Mouse (Mus musculus): ENCODE results near the gene Gria1. TPM values are rescaled to one million over a fixed set of nuclear protein-coding genes. Genes with fewer than 3 reads are reported as not detected.

Gria1 gene
- total and polyA plus RNA-seq, 3 experiments = 0.14 to 0.29 (median 0.16) TPM

DNA sequence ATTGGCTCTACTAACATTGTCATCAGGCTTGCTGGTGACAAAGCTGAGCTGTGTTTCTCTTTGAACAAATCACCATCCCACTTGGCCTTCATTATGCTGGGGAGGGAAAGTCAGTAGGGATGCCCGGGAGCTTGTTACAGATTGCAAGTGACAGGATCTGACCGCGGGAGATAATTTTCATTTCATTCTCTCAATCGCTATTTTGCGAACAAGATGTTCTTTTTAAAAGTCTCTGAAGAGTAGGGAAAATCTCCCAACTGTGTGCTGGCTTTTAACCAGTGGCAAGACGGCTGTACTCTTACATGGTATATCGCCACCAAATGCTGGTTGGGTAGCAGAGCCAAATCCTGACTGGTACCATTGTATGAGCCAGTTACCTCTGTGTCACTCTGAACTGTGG, 202.9 kb downstream of the Gria1 start:
- TF ChIP-seq CTCF (IDR thresholded peaks at IDR 0.05) = no peak
- TF ChIP-seq POLR2A (IDR thresholded peaks at IDR 0.05; ENCODE audit: insufficient read depth, low read depth, low read length) = no peak
- WGBS = 91% methylated on average over 7 of the region's 7 CpGs
- H3K4me3 ChIP-seq = no peak overlapping the region
- H3K4me1 ChIP-seq (ENCODE audit: control insufficient read depth, insufficient read depth, low read length) = no peaks in the 10 kb centered on the region
- intact Hi-C loops (cut with DNase I) = no loop called here
- H3K9ac ChIP-seq (ENCODE audit: low read depth, low read length) = no peak overlapping the region
- no peaks in the 10 kb centered on the region for H3K27me3 ChIP-seq (ENCODE audit: control insufficient read depth, insufficient read depth, low read length)
- H3K27ac ChIP-seq = no peak overlapping the region
- DNase-seq = no peak
- H3K79me2 ChIP-seq (replicated peaks; ENCODE audit: control insufficient read depth, insufficient read depth, low read length) = no peaks in the 10 kb centered on the region
- no peaks in the 10 kb centered on the region for H3K36me3 ChIP-seq (ENCODE audit: control insufficient read depth, insufficient read depth, low read length)

GRCm38 (mm10) chr11:57214583-57214982, 203.4 kb downstream of the Gria1 start:
- DNase-seq = no peak
- H3K36me3 ChIP-seq (ENCODE audit: control insufficient read depth, insufficient read depth, low read length) = no peaks in the 10 kb centered on the region
- no peak overlapping the region for H3K9ac ChIP-seq (ENCODE audit: low read depth, low read length)
- TF ChIP-seq EP300 (IDR thresholded peaks at IDR 0.05; ENCODE audit: insufficient read depth, low read depth, low read length) (no peak), POLR2A (IDR thresholded peaks at IDR 0.05; ENCODE audit: insufficient read depth, low read depth, low read length) (no peak), CTCF (IDR thresholded peaks at IDR 0.05) (no peak)
- no peak overlapping the region for H3K4me3 ChIP-seq
- no peak overlapping the region for H3K27ac ChIP-seq
- no peaks in the 10 kb centered on the region for H3K79me2 ChIP-seq (replicated peaks; ENCODE audit: control insufficient read depth, insufficient read depth, low read length)
- WGBS = 79% methylated on average over 5 of the region's 5 CpGs
- intact Hi-C loops (cut with DNase I) = no loop called here
- no peaks in the 10 kb centered on the region for H3K4me1 ChIP-seq (ENCODE audit: control insufficient read depth, insufficient read depth, low read length)
- no peaks in the 10 kb centered on the region for H3K27me3 ChIP-seq (ENCODE audit: control insufficient read depth, insufficient read depth, low read length)

DNA sequence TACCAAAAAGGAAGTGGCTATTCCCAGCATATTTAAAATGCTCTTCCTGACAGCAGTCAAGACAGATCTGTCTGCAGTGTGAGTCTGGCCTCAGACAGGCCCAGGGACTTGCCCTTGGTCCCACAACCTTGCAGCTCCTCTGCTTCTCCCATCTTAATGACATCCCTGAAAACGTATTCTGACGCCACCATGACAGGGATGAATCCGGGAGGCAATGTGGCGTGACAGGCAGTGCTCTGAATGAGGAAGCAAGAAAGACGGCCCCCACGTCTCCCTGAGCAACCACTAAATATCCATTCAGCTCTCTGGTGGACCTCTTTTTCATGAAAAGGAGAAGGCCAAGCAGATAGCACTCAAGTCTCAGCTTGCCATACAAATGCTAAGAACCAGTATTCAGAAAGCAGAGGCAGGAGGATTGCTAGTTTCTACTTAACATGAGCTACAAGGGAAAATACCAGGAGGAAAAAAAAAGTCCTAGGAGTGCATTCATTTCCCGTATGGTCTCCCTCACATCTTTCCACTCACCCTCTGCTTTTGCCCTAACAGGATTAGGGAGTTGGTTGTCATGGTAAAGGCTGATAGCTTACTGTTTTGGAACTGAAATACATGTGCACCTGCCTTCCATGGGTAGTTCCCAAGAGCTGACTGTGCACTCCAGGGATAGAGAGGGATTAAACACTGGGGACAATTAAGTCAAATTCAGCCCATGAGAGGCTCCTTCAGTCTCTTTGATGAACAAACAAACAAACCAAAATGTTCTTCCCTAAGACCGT, 211.8 kb downstream of the Gria1 start:
- DNase-seq = no peak
- WGBS = 76% methylated on average over 8 of the region's 8 CpGs
- TF ChIP-seq EP300 (IDR thresholded peaks at IDR 0.05; ENCODE audit: insufficient read depth, low read depth, low read length) = no peak
- TF ChIP-seq CTCF (IDR thresholded peaks at IDR 0.05) = no peak
- no peak for TF ChIP-seq POLR2A (IDR thresholded peaks at IDR 0.05; ENCODE audit: insufficient read depth, low read depth, low read length)

DNA sequence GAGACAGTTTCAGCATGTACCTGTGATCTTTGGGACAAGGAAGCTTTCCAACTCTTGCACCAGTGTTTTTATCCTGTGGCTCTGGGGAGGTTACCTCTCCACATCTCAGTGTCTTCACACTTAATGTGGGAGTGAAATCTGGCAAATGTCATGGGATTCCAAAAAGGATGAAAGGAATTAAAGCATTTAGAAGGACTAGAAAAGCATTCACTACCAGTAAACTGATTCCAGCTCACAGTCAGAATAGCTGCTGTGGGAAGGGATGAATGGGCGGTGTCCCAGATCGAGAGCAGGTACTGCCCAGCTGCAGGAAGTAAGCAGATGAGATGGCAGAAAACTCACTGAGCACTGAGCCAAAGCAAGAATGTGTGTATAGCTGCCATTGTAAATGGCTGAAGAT, 224.3 kb downstream of the Gria1 start:
- Histone ChIP-seq H3K4me1 (ENCODE audit: control insufficient read depth, insufficient read depth, low read length) (no peaks in the 10 kb centered on the region), H3K36me3 (ENCODE audit: control insufficient read depth, insufficient read depth, low read length) (no peaks in the 10 kb centered on the region), H3K4me3 (no peak overlapping the region), H3K27ac (no peak overlapping the region), H3K9ac (ENCODE audit: low read depth, low read length) (no peak overlapping the region), H3K79me2 (replicated peaks; ENCODE audit: control insufficient read depth, insufficient read depth, low read length) (no peaks in the 10 kb centered on the region), H3K27me3 (ENCODE audit: control insufficient read depth, insufficient read depth, low read length) (no peaks in the 10 kb centered on the region)
- WGBS = 78% methylated on average over 2 of the region's 2 CpGs
- intact Hi-C loops (cut with DNase I) = no loop called here
- TF ChIP-seq POLR2A (IDR thresholded peaks at IDR 0.05; ENCODE audit: insufficient read depth, low read depth, low read length) (no peak), CTCF (IDR thresholded peaks at IDR 0.05) (no peak), EP300 (IDR thresholded peaks at IDR 0.05; ENCODE audit: insufficient read depth, low read depth, low read length) (no peak)
- DNase-seq = no peak

More for the DNA sequence above, 211.8 kb downstream of the Gria1 start:
- Histone ChIP-seq H3K79me2 (replicated peaks; ENCODE audit: control insufficient read depth, insufficient read depth, low read length) (no peaks in the 10 kb centered on the region), H3K27ac (no peak overlapping the region), H3K9ac (ENCODE audit: low read depth, low read length) (no peak overlapping the region), H3K4me1 (ENCODE audit: control insufficient read depth, insufficient read depth, low read length) (no peaks in the 10 kb centered on the region), H3K36me3 (ENCODE audit: control insufficient read depth, insufficient read depth, low read length) (no peaks in the 10 kb centered on the region), H3K4me3 (no peak overlapping the region), H3K27me3 (ENCODE audit: control insufficient read depth, insufficient read depth, low read length) (no peaks in the 10 kb centered on the region)
- intact Hi-C loops (cut with DNase I) = no loop called here

DNA sequence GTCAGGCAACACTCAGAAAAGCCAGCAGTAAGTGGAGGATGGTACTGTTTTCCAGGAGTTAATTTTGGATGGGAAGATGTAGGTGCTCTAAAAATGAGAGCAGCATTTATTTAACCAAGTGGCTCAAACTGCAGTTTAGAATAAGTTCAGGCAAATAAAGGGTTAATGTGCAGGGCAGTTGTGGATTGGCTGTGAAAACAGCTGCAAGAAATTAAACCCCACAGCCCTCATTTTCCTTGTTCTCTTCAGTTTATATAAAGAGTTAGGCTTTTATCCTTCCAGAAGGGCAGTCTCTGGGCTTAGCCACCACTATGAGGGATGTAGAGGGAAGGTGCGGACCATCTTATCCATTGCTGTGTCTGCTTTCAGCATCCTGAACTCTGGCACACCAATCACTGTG, 225.2 kb downstream of the Gria1 start:
- intact Hi-C loops (cut with DNase I) = no loop called here
- 94% methylated on average over 1 of the region's 1 CpGs for WGBS
- H3K36me3 ChIP-seq (ENCODE audit: control insufficient read depth, insufficient read depth, low read length) = no peaks in the 10 kb centered on the region
- no peak for TF ChIP-seq EP300 (IDR thresholded peaks at IDR 0.05; ENCODE audit: insufficient read depth, low read depth, low read length)
- TF ChIP-seq CTCF (IDR thresholded peaks at IDR 0.05) = no peak
- TF ChIP-seq POLR2A (IDR thresholded peaks at IDR 0.05; ENCODE audit: insufficient read depth, low read depth, low read length) = no peak
- no peak overlapping the region for H3K9ac ChIP-seq (ENCODE audit: low read depth, low read length)
- H3K27me3 ChIP-seq (ENCODE audit: control insufficient read depth, insufficient read depth, low read length) = no peaks in the 10 kb centered on the region
- no peak overlapping the region for H3K27ac ChIP-seq
- H3K4me3 ChIP-seq = no peak overlapping the region
- DNase-seq = no peak
- no peaks in the 10 kb centered on the region for H3K4me1 ChIP-seq (ENCODE audit: control insufficient read depth, insufficient read depth, low read length)
- no peaks in the 10 kb centered on the region for H3K79me2 ChIP-seq (replicated peaks; ENCODE audit: control insufficient read depth, insufficient read depth, low read length)

DNA sequence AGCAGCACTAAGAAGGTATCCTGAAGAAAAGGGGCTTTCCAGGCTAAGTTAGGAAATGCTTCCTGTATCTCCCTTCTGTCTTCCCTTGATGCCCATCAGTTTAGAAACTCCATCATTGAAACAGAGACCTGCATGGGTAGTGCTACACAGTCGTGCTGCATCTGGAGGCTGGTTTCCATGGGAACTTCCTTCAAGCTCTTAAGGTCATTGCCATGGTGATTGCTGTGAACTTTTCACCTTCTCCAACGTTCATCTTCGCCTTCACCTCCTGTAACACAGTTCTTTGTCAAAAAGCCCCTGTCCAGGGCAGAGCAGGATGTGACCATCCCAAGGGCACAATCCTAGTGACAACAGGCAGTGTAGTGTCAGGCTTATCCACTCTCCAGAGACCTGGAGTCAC, 228.6 kb downstream of the Gria1 start:
- no peaks in the 10 kb centered on the region for H3K79me2 ChIP-seq (replicated peaks; ENCODE audit: control insufficient read depth, insufficient read depth, low read length)
- WGBS = 43% methylated on average over 3 of the region's 3 CpGs
- H3K4me1 ChIP-seq (ENCODE audit: control insufficient read depth, insufficient read depth, low read length) = no peaks in the 10 kb centered on the region
- H3K27ac ChIP-seq = no peak overlapping the region
- TF ChIP-seq CTCF (IDR thresholded peaks at IDR 0.05) (no peak), POLR2A (IDR thresholded peaks at IDR 0.05; ENCODE audit: insufficient read depth, low read depth, low read length) (no peak), EP300 (IDR thresholded peaks at IDR 0.05; ENCODE audit: insufficient read depth, low read depth, low read length) (no peak)
- no peak overlapping the region for H3K4me3 ChIP-seq
- H3K9ac ChIP-seq (ENCODE audit: low read depth, low read length) = no peak overlapping the region
- intact Hi-C loops (cut with DNase I) = no loop called here
- no peak for DNase-seq
- no peaks in the 10 kb centered on the region for H3K36me3 ChIP-seq (ENCODE audit: control insufficient read depth, insufficient read depth, low read length)
- no peaks in the 10 kb centered on the region for H3K27me3 ChIP-seq (ENCODE audit: control insufficient read depth, insufficient read depth, low read length)
